Mouse (Mus musculus) forebrain, postnatal 0 days (tissue): ENCODE measurements around the gene Sgip1. TPM values are rescaled to one million over a fixed set of nuclear protein-coding genes. Genes with fewer than 3 reads are reported as not detected.

ENCODE experiments used
- ATAC-seq: fragments of 200-750 bp; cut with Nextera tagmentation; 2 replicates; pipeline ENCODE4 v1.8.0; 2017; ENCODE audit warnings: mild to moderate bottlenecking, moderate library complexity
- DNase-seq: peaks from one replicate; pipeline ENCODE4 v3.0.0-alpha.2; 2015
- H3K27ac ChIP-seq: fragments of 300-500 bp; sonication (generic); 2 replicates; pipeline ENCODE4 v1.5.1; 2014; ENCODE audit warnings: low read depth, mild to moderate bottlenecking, antibody characterized with exemption, low read length, moderate library complexity, mixed read lengths
- H3K27me3 ChIP-seq: fragments of 300-500 bp; sonication (generic); 2 replicates; pipeline ENCODE4 v1.6.1; 2014; ENCODE audit warnings: mild to moderate bottlenecking, low read length, mixed read lengths; ENCODE audit not compliant: insufficient read depth
- H3K36me3 ChIP-seq: fragments of 300-500 bp; sonication (generic); 2 replicates; pipeline ENCODE4 v1.6.1; 2014; ENCODE audit warnings: mild to moderate bottlenecking, moderate library complexity; ENCODE audit not compliant: insufficient read depth
- H3K4me1 ChIP-seq: fragments of 300-500 bp; sonication (generic); 2 replicates; pipeline ENCODE4 v1.6.1; 2014; ENCODE audit warnings: antibody characterized with exemption; ENCODE audit not compliant: insufficient read depth
- H3K4me2 ChIP-seq: fragments of 300-500 bp; sonication (generic); 2 replicates; pipeline ENCODE4 v1.6.1; 2014; ENCODE audit warnings: low read depth, mild to moderate bottlenecking, moderate library complexity
- H3K4me3 ChIP-seq: fragments of 300-500 bp; sonication (generic); 2 replicates; pipeline ENCODE4 v1.5.1; 2014; ENCODE audit warnings: low read depth, low read length, mixed read lengths
- H3K9ac ChIP-seq: fragments of 300-500 bp; sonication (generic); 2 replicates; pipeline ENCODE4 v1.6.1; 2014; ENCODE audit warnings: mild to moderate bottlenecking
- H3K9me3 ChIP-seq: fragments of 300-500 bp; sonication (generic); 2 replicates; pipeline ENCODE4 v1.6.1; 2016; ENCODE audit warnings: low read length
- CTCF ChIP-seq: sonication (generic); IDR thresholded peaks from 2 replicates; pipeline ENCODE4 v1.5.1; 2016; ENCODE audit warnings: antibody characterized with exemption, control low read depth, low read depth
- WGBS: fragments of 180-500 bp; shearing (Covaris S2); extraction: QIAGEN DNeasy Blood & Tissue Kit; methylation state at CpG from one replicate; pipeline ENCODE4 v1.1.7; 2014; 5-methylcytosine and 5-hydroxymethylcytosine counted together
- polyA plus RNA-seq: library from polyadenylated mRNA; unstranded; fragments of >200 nt; fragmentation: Nextera tagmentation; extraction: Ambion mirVana; gene quantifications from 2 replicates; pipeline ENCODE4 v1.2.1, GENCODE M21; 2015
- total RNA-seq: library from RNA; depleted of rRNA; stranded (reverse); fragments of >200 nt; gene quantifications from 2 replicates; pipeline ENCODE4 v1.2.3, GENCODE M21; 2014; rRNA removed

Gene Sgip1
- 61.4 and 62.0 TPM in 2 replicates for total RNA-seq
- polyA plus RNA-seq: 36.7 and 59.4 TPM in 2 replicates

DNA sequence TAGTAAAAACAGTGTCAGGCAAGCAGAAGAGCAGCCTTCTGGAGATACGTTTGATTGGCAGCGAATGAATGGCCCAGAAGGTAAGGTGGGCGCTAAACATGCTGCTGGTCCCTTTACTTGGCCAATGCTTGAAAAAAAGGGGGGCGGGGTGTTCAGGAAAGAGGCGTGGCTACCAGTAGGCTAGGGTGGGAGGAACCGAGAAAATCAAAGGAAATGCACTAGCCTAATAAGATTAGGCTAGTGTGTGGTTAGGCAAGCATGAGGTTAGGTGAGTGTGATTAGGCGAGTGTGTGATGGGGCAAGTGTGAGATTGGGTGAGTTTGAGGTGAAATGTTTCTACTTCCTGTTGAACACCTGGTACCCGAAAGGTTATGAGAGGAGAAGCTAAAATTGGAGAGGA, at the start of gene Sgip1:
Gene Sgip1 (plus strand): TSS at position 11 of the 400 bp plus-strand sequence.
- no peak within 1 kb of the TSS for H3K27ac ChIP-seq
- no peaks in the 10 kb centered on the region for H3K36me3 ChIP-seq
- WGBS: 66% methylated on average over 8 of the region's 8 CpGs
- TF ChIP-seq CTCF: no peak
- no peaks in the 10 kb centered on the region for H3K27me3 ChIP-seq
- no peak within 1 kb of the TSS for H3K4me2 ChIP-seq
- no peaks in the 10 kb centered on the region for H3K4me1 ChIP-seq
- DNase-seq (no peak), ATAC-seq (no peak)
- no peak within 1 kb of the TSS for H3K9ac ChIP-seq
- H3K4me3 ChIP-seq: no peak within 1 kb of the TSS
- H3K9me3 ChIP-seq: no peaks in the 10 kb centered on the region

DNA sequence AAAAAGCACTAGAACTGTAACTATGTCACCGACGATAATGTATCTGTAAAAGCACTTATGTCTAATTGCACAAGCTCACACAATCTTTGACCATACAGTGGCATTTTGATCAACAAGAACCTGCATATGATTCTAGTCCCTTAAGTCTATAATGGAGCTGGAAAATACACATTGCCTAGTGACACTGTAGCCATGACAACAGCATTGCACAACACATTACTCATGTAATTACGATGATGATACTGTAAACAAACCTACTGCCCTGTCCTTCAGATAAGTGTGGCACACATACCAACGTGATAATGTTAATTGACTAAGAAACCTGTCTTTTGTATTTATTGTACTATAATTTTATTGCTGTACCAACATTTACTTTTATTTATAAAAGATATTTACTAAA, 49.7 kb upstream of the Sgip1 start:
- Histone ChIP-seq H3K9ac (no peak overlapping the region), H3K4me2 (no peak overlapping the region), H3K36me3 (no peaks in the 10 kb centered on the region), H3K9me3 (no peaks in the 10 kb centered on the region), H3K4me1 (no peaks in the 10 kb centered on the region), H3K27ac (no peak overlapping the region), H3K27me3 (no peaks in the 10 kb centered on the region), H3K4me3 (no peak overlapping the region)
- DNase-seq (no peak), ATAC-seq (peak; percentile 51; the same call in 1 of the 2 replicates)
- WGBS: 64% methylated on average over 4 of the region's 4 CpGs
- no peak for TF ChIP-seq CTCF

DNA sequence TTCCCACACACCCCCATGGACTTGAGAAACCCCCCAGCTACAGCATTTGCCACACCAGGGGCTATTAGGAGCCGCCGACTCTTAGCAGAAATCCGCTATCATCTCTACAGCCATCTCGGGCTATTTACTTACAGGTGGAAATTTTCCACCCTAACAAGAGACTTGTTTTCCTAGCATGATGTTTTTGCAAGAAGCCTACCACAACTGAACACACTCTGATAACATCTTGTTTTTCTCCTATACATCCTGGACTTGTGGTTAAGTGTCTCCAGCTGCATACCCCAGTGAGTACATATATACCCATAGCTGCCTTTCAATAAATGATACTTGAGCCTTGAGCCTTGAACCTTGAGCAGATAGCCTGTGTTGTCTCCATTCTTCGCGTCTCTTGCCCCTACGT, 43.1 kb upstream of the Sgip1 start:
- no peak overlapping the region for H3K4me2 ChIP-seq
- WGBS: 98% methylated on average over 7 of the region's 7 CpGs
- H3K9ac ChIP-seq: no peak overlapping the region
- no peak overlapping the region for H3K4me3 ChIP-seq
- DNase-seq (no peak), ATAC-seq (no peak)
- no peak for TF ChIP-seq CTCF
- no peak overlapping the region for H3K27ac ChIP-seq
- H3K4me1 ChIP-seq: no peaks in the 10 kb centered on the region
- no peaks in the 10 kb centered on the region for H3K27me3 ChIP-seq
- H3K36me3 ChIP-seq: no peaks in the 10 kb centered on the region
- H3K9me3 ChIP-seq: no peaks in the 10 kb centered on the region

DNA sequence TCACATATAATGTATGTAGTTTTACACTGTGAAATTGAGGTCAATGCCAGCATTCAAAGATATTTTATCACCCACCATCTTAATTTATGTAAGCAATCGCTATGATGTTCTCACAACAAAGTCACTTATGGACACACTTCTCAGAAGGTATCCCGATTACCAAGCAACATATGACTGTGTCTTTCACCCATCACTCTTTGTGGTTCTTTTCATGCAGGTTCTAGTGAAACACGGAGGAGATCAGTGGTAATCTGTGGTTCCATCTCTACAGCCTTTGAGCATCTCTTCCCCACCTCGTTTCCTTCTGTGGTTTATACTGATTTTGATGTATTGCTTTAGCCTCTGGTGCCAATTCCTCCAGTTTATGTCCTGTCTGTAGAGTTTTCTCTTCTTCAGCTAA, 29.4 kb upstream of the Sgip1 start:
- H3K4me1 ChIP-seq: no peaks in the 10 kb centered on the region
- no peaks in the 10 kb centered on the region for H3K36me3 ChIP-seq
- 90% methylated on average over 4 of the region's 4 CpGs for WGBS
- H3K4me2 ChIP-seq: no peak overlapping the region
- ATAC-seq: no peak
- no peak for DNase-seq
- no peaks in the 10 kb centered on the region for H3K9me3 ChIP-seq
- H3K4me3 ChIP-seq: no peak overlapping the region
- no peak overlapping the region for H3K9ac ChIP-seq
- no peaks in the 10 kb centered on the region for H3K27me3 ChIP-seq
- no peak for TF ChIP-seq CTCF
- H3K27ac ChIP-seq: no peak overlapping the region

DNA sequence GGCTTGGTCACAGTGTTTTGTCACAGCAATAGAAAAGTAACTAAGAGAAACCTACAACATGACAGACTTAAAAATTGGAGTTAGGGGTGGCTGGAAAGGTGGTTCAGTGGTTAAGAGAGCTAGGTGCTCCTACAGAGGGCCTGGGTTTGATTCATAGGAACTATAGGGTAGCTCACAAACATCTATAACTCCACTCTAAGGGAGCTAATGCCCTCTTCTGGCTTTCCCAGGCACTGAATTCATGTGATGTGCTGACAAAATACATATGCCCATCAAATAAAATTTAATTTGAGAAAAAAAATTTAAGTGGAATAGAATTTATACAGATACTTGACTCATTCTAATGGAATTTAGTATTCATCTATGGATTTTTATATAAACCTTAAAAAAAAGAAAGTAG, 25.6 kb upstream of the Sgip1 start:
- no peak for TF ChIP-seq CTCF
- Histone ChIP-seq H3K9ac (no peak overlapping the region), H3K9me3 (no peaks in the 10 kb centered on the region), H3K4me3 (no peak overlapping the region), H3K27ac (no peak overlapping the region), H3K27me3 (no peaks in the 10 kb centered on the region), H3K36me3 (no peaks in the 10 kb centered on the region), H3K4me1 (no peaks in the 10 kb centered on the region), H3K4me2 (no peak overlapping the region)
- ATAC-seq: no peak
- DNase-seq: no peak

DNA sequence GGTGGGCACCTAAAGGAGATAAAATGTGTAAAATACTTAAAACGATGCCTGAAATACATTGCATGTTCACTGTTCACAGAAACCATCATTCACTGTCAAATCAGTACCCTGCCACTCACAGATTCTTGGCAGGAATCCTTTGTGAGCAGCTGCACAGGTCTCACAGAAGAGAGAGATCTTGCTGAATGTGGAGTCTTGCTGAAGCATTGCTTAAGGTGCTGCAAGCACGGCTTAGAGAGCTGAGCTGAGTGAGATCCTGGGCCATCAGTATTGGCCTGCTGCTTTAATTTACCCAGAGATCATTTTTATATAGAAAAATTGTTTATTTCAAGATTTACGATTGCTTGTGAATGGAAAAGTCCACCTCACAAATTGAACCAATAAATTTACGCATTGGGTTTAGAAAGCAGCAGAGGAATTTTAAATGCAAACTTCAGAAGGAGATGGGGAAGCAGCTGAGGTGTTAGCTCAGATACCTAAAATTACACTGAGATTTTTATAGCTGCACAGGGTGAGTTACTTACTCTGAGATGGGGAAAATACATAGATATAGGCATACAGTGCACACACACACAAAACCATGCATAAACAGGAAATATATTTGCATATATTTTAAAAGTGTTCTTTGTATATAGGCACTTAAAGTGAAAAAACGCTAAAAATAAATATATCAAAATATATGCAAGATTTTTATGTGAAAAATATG, 23.8 kb upstream of the Sgip1 start:
- 62% methylated on average over 5 of the region's 5 CpGs for WGBS
- H3K27ac ChIP-seq: peak overlapping the region; percentile 45; the same call in 1 of the 2 replicates
- DNase-seq: peak; percentile 27

DNA sequence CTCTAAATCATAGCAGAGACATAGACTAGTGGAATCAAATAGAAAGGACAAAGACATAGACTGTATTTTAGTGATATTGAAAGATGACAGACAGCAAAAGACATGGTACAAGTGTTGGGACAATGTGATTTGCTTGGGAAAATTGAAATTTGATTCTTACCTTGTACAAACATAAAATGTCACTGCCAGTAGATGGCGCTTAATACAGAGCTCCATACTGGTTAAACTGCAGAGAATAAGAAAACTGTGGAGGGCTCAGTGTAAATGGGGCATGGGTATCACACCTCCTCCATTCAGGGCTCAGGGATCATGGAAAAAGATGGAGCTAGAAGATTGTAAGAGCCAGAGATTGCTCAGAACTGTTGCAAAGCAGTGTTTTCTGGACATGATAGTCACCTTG, 21.6 kb upstream of the Sgip1 start:
- H3K4me2 ChIP-seq: no peak overlapping the region
- whole genome bisulfite sequencing: 6% methylated on average over 1 of the region's 1 CpGs
- no peaks in the 10 kb centered on the region for H3K4me1 ChIP-seq
- peak; percentile 38 for DNase-seq
- H3K9me3 ChIP-seq: no peaks in the 10 kb centered on the region
- ATAC-seq: no peak
- H3K27ac ChIP-seq: no peak overlapping the region
- peak; percentile 51 for TF ChIP-seq CTCF
- no peak overlapping the region for H3K4me3 ChIP-seq
- no peak overlapping the region for H3K9ac ChIP-seq
- no peaks in the 10 kb centered on the region for H3K36me3 ChIP-seq
- H3K27me3 ChIP-seq: no peaks in the 10 kb centered on the region

More for the DNA sequence above, 23.8 kb upstream of the Sgip1 start:
- no peaks in the 10 kb centered on the region for H3K9me3 ChIP-seq
- ATAC-seq: peak; percentile 62
- no peak overlapping the region for H3K4me3 ChIP-seq
- no peak for TF ChIP-seq CTCF
- H3K4me1 ChIP-seq: no peaks in the 10 kb centered on the region
- no peaks in the 10 kb centered on the region for H3K36me3 ChIP-seq
- no peaks in the 10 kb centered on the region for H3K27me3 ChIP-seq
- H3K9ac ChIP-seq: no peak overlapping the region
- H3K4me2 ChIP-seq: no peak overlapping the region
